Mouse (Mus musculus) intestine, postnatal 0 days (tissue): ENCODE results near the gene Agap1. TPM values are rescaled to one million over a fixed set of nuclear protein-coding genes. Genes with fewer than 3 reads are reported as not detected.

Source experiments
- ATAC-seq: fragments of 200-750 bp; cut with Nextera tagmentation; 2 replicates; pipeline ENCODE4 v1.8.0; 2017; ENCODE audit warnings: mild to moderate bottlenecking, moderate TSS enrichment, moderate library complexity
- H3K27ac ChIP-seq: fragments of 300-500 bp; sonication (generic); 2 replicates; pipeline ENCODE4 v1.5.1; 2014; ENCODE audit warnings: mild to moderate bottlenecking, low read depth, low read length, moderate library complexity
- H3K27me3 ChIP-seq: fragments of 300-500 bp; sonication (generic); replicated peaks from 2 replicates; pipeline ENCODE4 v1.6.1; 2014; ENCODE audit warnings: low read length, mixed read lengths; ENCODE audit not compliant: control insufficient read depth, insufficient read depth
- H3K36me3 ChIP-seq: fragments of 300-500 bp; sonication (generic); 2 replicates; pipeline ENCODE4 v1.6.1; 2014; ENCODE audit warnings: mild to moderate bottlenecking, moderate library complexity; ENCODE audit not compliant: control insufficient read depth, insufficient read depth
- H3K4me1 ChIP-seq: fragments of 300-500 bp; sonication (generic); replicated peaks from 2 replicates; pipeline ENCODE4 v1.6.1; 2014; ENCODE audit warnings: antibody characterized with exemption, low read length, mixed read lengths; ENCODE audit not compliant: control insufficient read depth, insufficient read depth
- H3K4me2 ChIP-seq: fragments of 300-500 bp; sonication (generic); replicated peaks from 2 replicates; pipeline ENCODE4 v1.6.1; 2014; ENCODE audit warnings: low read depth, mild to moderate bottlenecking, moderate library complexity
- H3K4me3 ChIP-seq: fragments of 300-500 bp; sonication (generic); 2 replicates; pipeline ENCODE4 v1.5.1; 2014; ENCODE audit warnings: low read depth, low read length
- H3K9ac ChIP-seq: fragments of 300-500 bp; sonication (generic); 2 replicates; pipeline ENCODE4 v1.6.1; 2014; ENCODE audit warnings: mild to moderate bottlenecking, low read depth, low read length
- H3K9me3 ChIP-seq: fragments of 300-500 bp; sonication (generic); 2 replicates; pipeline ENCODE4 v1.6.1; 2016; ENCODE audit warnings: mixed run types; ENCODE audit not compliant: control insufficient read depth
- CTCF ChIP-seq: sonication (generic); IDR thresholded peaks from 2 replicates; pipeline ENCODE4 v1.5.1; 2016; ENCODE audit warnings: low read depth, mild to moderate bottlenecking, control low read depth, antibody characterized with exemption, moderate library complexity
- WGBS: fragments of 180-500 bp; shearing (Covaris S2); extraction: QIAGEN DNeasy Blood & Tissue Kit; methylation state at CpG from one replicate; pipeline ENCODE4 v1.1.7; 2014; 5-methylcytosine and 5-hydroxymethylcytosine counted together
- polyA plus RNA-seq: library from polyadenylated mRNA; unstranded; fragments of >200 nt; fragmentation: Nextera tagmentation; extraction: Ambion mirVana; gene quantifications from 2 replicates; pipeline ENCODE4 v1.2.1, GENCODE M21; 2015

Agap1 gene
- polyA plus RNA-seq, 1 experiment from 2014 or later, result 6.1 TPM

DNA sequence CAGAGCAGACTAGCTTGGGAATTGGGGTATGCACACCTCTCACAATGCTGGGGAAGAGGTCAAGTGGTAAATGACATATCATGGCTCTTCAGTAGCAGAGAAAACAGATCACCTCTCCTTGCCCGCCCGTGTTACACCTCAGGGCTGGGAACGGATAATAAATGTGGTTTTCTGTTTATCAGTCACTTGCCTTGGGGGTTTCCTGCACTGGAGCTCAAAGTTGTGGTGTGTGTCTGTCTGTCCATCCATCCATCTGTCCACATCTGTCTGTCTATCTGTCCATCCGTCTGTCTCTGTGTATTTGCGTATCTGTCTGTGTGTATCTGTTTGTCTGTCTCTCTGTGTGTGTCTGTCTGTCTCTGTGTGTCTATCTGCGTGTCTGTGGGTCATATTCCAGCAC is 88.7 kb downstream of the Agap1 start:
- Histone ChIP-seq H3K4me3 (no peak overlapping the region), H3K4me1 (no peaks in the 10 kb centered on the region), H3K27ac (no peak overlapping the region), H3K27me3 (no peaks in the 10 kb centered on the region), H3K4me2 (no peak overlapping the region), H3K9me3 (no peaks in the 10 kb centered on the region), H3K9ac (no peak overlapping the region), H3K36me3 (no peaks in the 10 kb centered on the region)
- 85% methylated on average over 6 of the region's 6 CpGs for WGBS
- ATAC-seq, result no peak
- no peak for TF ChIP-seq CTCF

DNA sequence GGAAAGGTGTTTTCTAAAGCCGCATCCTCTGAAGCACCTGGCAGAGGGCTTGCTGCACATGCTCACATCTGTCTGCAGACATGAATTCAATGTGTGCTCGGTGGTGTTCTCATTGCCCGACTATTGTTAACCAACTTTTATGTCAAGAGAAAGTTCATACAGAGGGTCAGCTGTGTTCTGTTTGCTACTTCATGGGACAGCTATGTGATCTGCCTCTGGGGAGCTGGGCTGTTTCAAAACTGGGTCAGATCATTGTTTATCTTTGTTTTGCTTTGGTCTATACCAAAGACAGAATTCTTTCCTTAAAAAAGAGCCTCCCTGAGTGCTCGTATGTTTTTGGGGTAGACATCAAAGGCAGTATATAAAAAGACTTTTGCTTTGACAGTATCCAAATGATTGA is 89.5 kb downstream of the Agap1 start:
- H3K4me3 ChIP-seq, result no peak overlapping the region
- no peaks in the 10 kb centered on the region for H3K9me3 ChIP-seq
- no peaks in the 10 kb centered on the region for H3K4me1 ChIP-seq
- no peaks in the 10 kb centered on the region for H3K27me3 ChIP-seq
- H3K36me3 ChIP-seq, result no peaks in the 10 kb centered on the region
- TF ChIP-seq CTCF, result no peak
- ATAC-seq, result no peak
- 83% methylated on average over 4 of the region's 4 CpGs for WGBS
- H3K27ac ChIP-seq, result no peak overlapping the region
- H3K4me2 ChIP-seq, result no peak overlapping the region
- no peak overlapping the region for H3K9ac ChIP-seq

DNA sequence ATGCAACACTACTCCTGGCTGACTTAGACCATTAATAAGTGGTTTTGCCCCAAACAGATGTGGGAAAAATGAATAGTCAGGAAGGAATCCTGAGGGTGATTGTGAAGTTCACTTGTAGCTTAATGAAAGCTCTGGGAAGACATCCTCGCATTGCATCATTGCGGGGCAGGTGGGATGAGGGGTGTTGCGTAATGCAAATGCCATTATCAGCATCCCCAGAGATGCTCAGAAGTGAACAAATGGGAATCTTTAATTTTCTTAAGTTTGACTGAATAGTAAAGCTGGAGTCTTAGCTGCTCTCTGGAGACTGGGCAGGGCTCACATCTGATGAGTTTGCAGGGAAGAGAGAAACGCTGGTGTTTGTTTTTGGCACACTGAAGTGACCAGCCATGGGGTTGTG is 90.5 kb downstream of the Agap1 start:
- H3K4me2 ChIP-seq, result no peak overlapping the region
- no peaks in the 10 kb centered on the region for H3K9me3 ChIP-seq
- H3K27ac ChIP-seq, result no peak overlapping the region
- H3K4me3 ChIP-seq, result no peak overlapping the region
- ATAC-seq, result no peak
- H3K4me1 ChIP-seq, result no peaks in the 10 kb centered on the region
- WGBS, result 77% methylated on average over 4 of the region's 4 CpGs
- H3K27me3 ChIP-seq, result no peaks in the 10 kb centered on the region
- H3K36me3 ChIP-seq, result no peaks in the 10 kb centered on the region
- no peak for TF ChIP-seq CTCF
- H3K9ac ChIP-seq, result no peak overlapping the region

DNA sequence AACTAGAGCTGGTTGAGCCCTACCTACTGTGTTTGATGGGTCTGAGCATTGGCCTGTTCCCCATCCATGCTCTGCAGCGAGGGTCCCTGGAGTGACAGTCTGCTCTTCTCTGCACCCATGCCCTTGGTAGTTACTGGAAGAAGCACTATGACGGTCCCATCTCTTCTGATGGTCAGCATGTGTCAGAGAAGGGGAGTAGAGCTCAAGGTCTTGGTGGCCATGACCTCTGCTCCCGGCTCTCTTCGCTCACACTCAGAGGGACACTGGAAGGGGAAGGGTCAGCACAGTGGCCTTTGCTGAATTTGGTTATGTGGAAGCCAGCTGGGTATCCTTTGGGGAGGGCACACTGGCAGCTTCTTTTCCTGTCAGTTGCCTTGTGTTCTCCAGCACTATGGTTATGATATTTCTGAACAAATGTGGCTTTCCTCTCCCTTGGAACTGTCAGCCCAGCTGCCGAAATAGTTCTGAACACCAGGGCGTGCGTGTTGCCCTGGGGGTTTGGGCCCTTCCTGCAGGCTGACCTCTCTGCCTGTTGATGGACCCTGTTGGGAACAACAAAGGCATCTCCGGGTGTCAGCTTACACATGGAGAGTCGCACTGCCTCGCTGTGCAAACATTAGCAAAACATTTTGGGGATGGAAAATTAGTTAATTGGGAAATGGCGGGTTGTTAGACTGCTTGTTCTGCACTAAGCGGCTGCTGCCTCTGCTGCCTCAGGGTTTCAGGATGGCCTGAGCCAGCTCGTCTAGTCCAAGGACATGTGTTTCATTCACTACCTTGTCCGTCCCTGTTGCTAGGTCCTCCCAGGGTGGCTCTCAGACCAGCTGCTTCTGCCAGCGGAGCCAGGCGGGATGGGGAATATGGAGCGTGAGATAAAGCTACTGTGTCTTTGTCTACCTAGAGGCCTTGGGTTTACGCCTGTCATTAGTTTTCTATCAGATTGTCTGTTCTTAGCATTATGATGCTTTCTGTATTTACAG is 93.2 kb downstream of the Agap1 start:
- TF ChIP-seq CTCF, result no peak
- Histone ChIP-seq H3K9ac (no peak overlapping the region), H3K9me3 (no peaks in the 10 kb centered on the region), H3K4me3 (no peak overlapping the region), H3K4me2 (no peak overlapping the region), H3K36me3 (no peaks in the 10 kb centered on the region), H3K27ac (no peak overlapping the region), H3K27me3 (no peaks in the 10 kb centered on the region), H3K4me1 (no peaks in the 10 kb centered on the region)
- 72% methylated on average over 18 of the region's 18 CpGs for WGBS
- ATAC-seq, result no peak

DNA sequence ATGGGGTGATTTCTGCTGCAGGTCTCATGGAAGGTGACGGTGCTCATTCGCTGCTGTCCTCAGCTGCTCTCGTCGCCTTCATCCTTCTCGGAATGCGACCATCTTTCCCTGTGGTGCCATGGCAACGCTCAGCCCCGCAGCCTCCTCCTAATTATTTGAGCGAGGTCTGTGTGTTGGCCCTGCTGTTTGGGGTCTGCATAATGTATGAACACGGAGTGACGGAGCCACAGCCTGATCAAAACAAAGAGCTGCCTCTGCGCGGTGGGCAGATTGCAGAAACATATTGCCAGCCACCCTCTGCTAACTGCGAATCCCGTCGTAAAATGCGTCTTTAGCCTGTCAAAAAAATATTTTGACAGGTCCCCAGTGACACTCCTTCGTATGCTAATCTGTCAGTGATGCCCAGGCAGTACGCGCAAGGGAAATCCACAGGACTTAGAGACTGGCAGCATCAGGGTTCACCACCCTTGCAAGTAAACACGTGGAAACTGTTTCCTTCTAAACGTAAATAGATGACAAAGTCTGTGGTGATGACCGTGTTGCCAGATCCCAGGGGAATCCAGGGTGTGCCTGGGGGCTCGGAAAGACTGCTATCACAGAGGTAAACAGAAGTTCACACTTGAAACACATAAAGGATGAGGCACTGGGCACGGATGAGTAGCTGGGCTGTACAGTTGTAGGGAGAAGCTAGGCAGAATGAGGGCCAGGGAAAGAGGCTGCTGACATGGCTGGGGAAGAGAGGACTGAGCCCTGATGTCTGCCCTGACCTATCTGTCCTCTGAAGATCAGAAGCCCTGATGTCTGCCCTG is 95.7 kb downstream of the Agap1 start:
- no peak for TF ChIP-seq CTCF
- H3K9me3 ChIP-seq, result no peaks in the 10 kb centered on the region
- no peak overlapping the region for H3K4me3 ChIP-seq
- no peak for ATAC-seq
- H3K27me3 ChIP-seq, result no peaks in the 10 kb centered on the region
- no peaks in the 10 kb centered on the region for H3K36me3 ChIP-seq
- no peaks in the 10 kb centered on the region for H3K4me1 ChIP-seq
- H3K4me2 ChIP-seq, result no peak overlapping the region
- H3K27ac ChIP-seq, result no peak overlapping the region
- 52% methylated on average over 25 of the region's 25 CpGs for WGBS
- H3K9ac ChIP-seq, result no peak overlapping the region

DNA sequence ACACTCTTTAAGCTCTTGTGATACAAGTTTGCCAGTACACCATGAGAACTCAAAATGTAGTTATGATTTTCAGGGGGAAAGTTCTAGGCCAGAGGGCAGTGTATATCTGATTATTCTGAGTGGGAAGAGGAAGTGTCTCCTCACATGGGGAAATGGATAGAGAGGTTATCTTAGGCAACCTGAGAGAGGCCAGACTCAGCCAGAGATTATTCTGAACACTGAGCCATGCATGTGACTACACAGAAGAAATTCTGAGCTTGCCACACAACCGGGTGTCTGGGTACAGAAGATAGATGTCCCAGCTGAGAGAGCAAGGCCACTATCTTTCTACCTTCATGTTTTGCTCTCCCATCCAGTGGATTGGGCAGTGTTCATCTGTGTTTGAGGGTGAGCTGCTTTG is 97.9 kb downstream of the Agap1 start:
- WGBS, result 48% methylated on average over 1 of the region's 1 CpGs
- TF ChIP-seq CTCF, result no peak
- Histone ChIP-seq H3K36me3 (no peaks in the 10 kb centered on the region), H3K4me2 (no peak overlapping the region), H3K9ac (no peak overlapping the region), H3K4me3 (no peak overlapping the region), H3K9me3 (no peaks in the 10 kb centered on the region), H3K27me3 (no peaks in the 10 kb centered on the region), H3K27ac (no peak overlapping the region), H3K4me1 (no peaks in the 10 kb centered on the region)
- no peak for ATAC-seq
